Mouse (Mus musculus): Measurements from ENCODE around the gene Rmdn3. TPM values are rescaled to one million over a fixed set of nuclear protein-coding genes. Genes with fewer than 3 reads are reported as not detected.

Rmdn3 gene
- polyA plus RNA-seq (2016; fragmentation: Nextera tagmentation; extraction: Ambion mirVana), result 43.1 TPM in 2 replicates

- WGBS, result under 1% methylated on average over 57 of the region's 57 CpGs
Measured at GRCm38 (mm10) chr2:119156681-119157572, at the start of gene Rmdn3. TSS of gene Rmdn3 (minus strand) at chr2:119157034.

GRCm38 (mm10) chr2:119203871-119204460 is 47.1 kb upstream of the Rmdn3 start:
- Histone ChIP-seq H3K27ac (no peak overlapping the region), H3K4me2 (replicated peaks) (no peak overlapping the region), H3K9ac (no peak overlapping the region), H3K27me3 (replicated peaks) (no peaks in the 10 kb centered on the region), H3K9me3 (no peaks in the 10 kb centered on the region), H3K4me3 (no peak overlapping the region), H3K4me1 (peaks cover 12% of the 10 kb centered on the region), H3K36me3 (no peaks in the 10 kb centered on the region)
- ATAC-seq (ENCODE audit: low FRiP score, low read depth), result no peak
- 73% methylated on average over 4 of the region's 4 CpGs for WGBS

More at GRCm38 (mm10) chr2:119156681-119157572, at the start of gene Rmdn3:
- ATAC-seq (ENCODE audit: low FRiP score, low read depth), result peak; percentile 87
- Histone ChIP-seq H3K36me3 (peaks cover 21% of the 10 kb centered on the region), H3K9me3 (no peaks in the 10 kb centered on the region), H3K27me3 (replicated peaks) (no peaks in the 10 kb centered on the region), H3K27ac (no peak within 1 kb of the TSS), H3K4me1 (peaks cover 11% of the 10 kb centered on the region), H3K4me3 (peak within 1 kb of the TSS; percentile 98), H3K9ac (peak within 1 kb of the TSS; percentile 90), H3K4me2 (replicated peaks) (peak within 1 kb of the TSS; percentile 95)

GRCm38 (mm10) chr2:119202914-119203453 is 46.1 kb upstream of the Rmdn3 start:
- peaks cover 12% of the 10 kb centered on the region for H3K4me1 ChIP-seq
- WGBS, result 61% methylated on average over 5 of the region's 5 CpGs
- no peak overlapping the region for H3K4me2 ChIP-seq (replicated peaks)
- H3K9ac ChIP-seq, result no peak overlapping the region
- no peaks in the 10 kb centered on the region for H3K9me3 ChIP-seq
- no peaks in the 10 kb centered on the region for H3K36me3 ChIP-seq
- ATAC-seq (ENCODE audit: low FRiP score, low read depth), result no peak
- H3K4me3 ChIP-seq, result no peak overlapping the region
- no peaks in the 10 kb centered on the region for H3K27me3 ChIP-seq (replicated peaks)
- no peak overlapping the region for H3K27ac ChIP-seq

- Histone ChIP-seq H3K4me1 (peaks cover 5% of the 10 kb centered on the region; the same call in 1 of the 2 replicates), H3K27me3 (replicated peaks) (no peaks in the 10 kb centered on the region), H3K36me3 (no peaks in the 10 kb centered on the region), H3K9me3 (no peaks in the 10 kb centered on the region), H3K4me2 (replicated peaks) (no peak overlapping the region), H3K9ac (no peak overlapping the region), H3K4me3 (no peak overlapping the region), H3K27ac (no peak overlapping the region)
- no peak for ATAC-seq (ENCODE audit: low FRiP score, low read depth)
- WGBS, result 80% methylated on average over 3 of the region's 3 CpGs
Measured at GRCm38 (mm10) chr2:119198934-119199333, 42.1 kb upstream of the Rmdn3 start.

GRCm38 (mm10) chr2:119198049-119198448 is 41.2 kb upstream of the Rmdn3 start:
- no peaks in the 10 kb centered on the region for H3K36me3 ChIP-seq
- no peak overlapping the region for H3K27ac ChIP-seq
- no peaks in the 10 kb centered on the region for H3K4me1 ChIP-seq
- 64% methylated on average over 1 of the region's 1 CpGs for WGBS
- no peaks in the 10 kb centered on the region for H3K27me3 ChIP-seq (replicated peaks)
- H3K4me3 ChIP-seq, result no peak overlapping the region
- no peak overlapping the region for H3K4me2 ChIP-seq (replicated peaks)
- no peaks in the 10 kb centered on the region for H3K9me3 ChIP-seq
- H3K9ac ChIP-seq, result no peak overlapping the region
- ATAC-seq (ENCODE audit: low FRiP score, low read depth), result no peak

GRCm38 (mm10) chr2:119197493-119197892 is 40.7 kb upstream of the Rmdn3 start:
- Histone ChIP-seq H3K4me3 (no peak overlapping the region), H3K4me2 (replicated peaks) (no peak overlapping the region), H3K9ac (no peak overlapping the region), H3K4me1 (no peaks in the 10 kb centered on the region), H3K27me3 (replicated peaks) (no peaks in the 10 kb centered on the region), H3K27ac (no peak overlapping the region), H3K9me3 (no peaks in the 10 kb centered on the region), H3K36me3 (no peaks in the 10 kb centered on the region)
- no peak for ATAC-seq (ENCODE audit: low FRiP score, low read depth)
- 89% methylated on average over 1 of the region's 1 CpGs for WGBS

GRCm38 (mm10) chr2:119196316-119197108 is 39.7 kb upstream of the Rmdn3 start:
- no peak overlapping the region for H3K9ac ChIP-seq
- WGBS, result 38% methylated on average over 4 of the region's 4 CpGs
- H3K4me3 ChIP-seq, result no peak overlapping the region
- H3K4me1 ChIP-seq, result no peaks in the 10 kb centered on the region
- H3K36me3 ChIP-seq, result no peaks in the 10 kb centered on the region
- H3K4me2 ChIP-seq (replicated peaks), result no peak overlapping the region
- no peaks in the 10 kb centered on the region for H3K9me3 ChIP-seq
- ATAC-seq (ENCODE audit: low FRiP score, low read depth), result no peak
- H3K27me3 ChIP-seq (replicated peaks), result no peaks in the 10 kb centered on the region
- H3K27ac ChIP-seq, result no peak overlapping the region

GRCm38 (mm10) chr2:119194140-119194539 is 37.3 kb upstream of the Rmdn3 start:
- Histone ChIP-seq H3K4me1 (peaks cover 3% of the 10 kb centered on the region; the same call in 1 of the 2 replicates), H3K36me3 (no peaks in the 10 kb centered on the region), H3K4me3 (no peak overlapping the region), H3K27me3 (replicated peaks) (no peaks in the 10 kb centered on the region), H3K9ac (no peak overlapping the region), H3K9me3 (no peaks in the 10 kb centered on the region), H3K4me2 (replicated peaks) (no peak overlapping the region), H3K27ac (no peak overlapping the region)
- no peak for ATAC-seq (ENCODE audit: low FRiP score, low read depth)
- 92% methylated on average over 5 of the region's 5 CpGs for WGBS

GRCm38 (mm10) chr2:119190969-119191368 is 34.1 kb upstream of the Rmdn3 start:
- H3K27ac ChIP-seq, result no peak overlapping the region
- no peak for ATAC-seq (ENCODE audit: low FRiP score, low read depth)

GRCm38 (mm10) chr2:119189029-119189710 is 32.3 kb upstream of the Rmdn3 start:
- Histone ChIP-seq H3K9ac (no peak overlapping the region), H3K36me3 (peaks cover 10% of the 10 kb centered on the region), H3K4me2 (replicated peaks) (peak overlapping the region; percentile 62), H3K4me1 (peaks cover 4% of the 10 kb centered on the region; the same call in 1 of the 2 replicates), H3K4me3 (0 out of 2 replicates have a peak overlapping the region, but pooled peaks have one; percentile 9), H3K9me3 (no peaks in the 10 kb centered on the region), H3K27me3 (replicated peaks) (no peaks in the 10 kb centered on the region), H3K27ac (no peak overlapping the region)
- WGBS, result 7% methylated on average over 15 of the region's 15 CpGs
- ATAC-seq (ENCODE audit: low FRiP score, low read depth), result peak; percentile 86

More at GRCm38 (mm10) chr2:119190969-119191368, 34.1 kb upstream of the Rmdn3 start:
- Histone ChIP-seq H3K4me1 (peaks cover 4% of the 10 kb centered on the region; the same call in 1 of the 2 replicates), H3K9me3 (no peaks in the 10 kb centered on the region), H3K9ac (no peak overlapping the region), H3K27me3 (replicated peaks) (no peaks in the 10 kb centered on the region), H3K4me3 (no peak overlapping the region), H3K36me3 (no peaks in the 10 kb centered on the region), H3K4me2 (replicated peaks) (no peak overlapping the region)
- WGBS, result 89% methylated on average over 5 of the region's 5 CpGs

GRCm38 (mm10) chr2:119182914-119183313 is 26.1 kb upstream of the Rmdn3 start:
- peaks cover 55% of the 10 kb centered on the region for H3K36me3 ChIP-seq
- H3K27ac ChIP-seq, result no peak overlapping the region
- H3K9me3 ChIP-seq, result no peaks in the 10 kb centered on the region
- H3K27me3 ChIP-seq (replicated peaks), result no peaks in the 10 kb centered on the region
- no peak overlapping the region for H3K4me3 ChIP-seq
- no peaks in the 10 kb centered on the region for H3K4me1 ChIP-seq
- no peak overlapping the region for H3K9ac ChIP-seq
- H3K4me2 ChIP-seq (replicated peaks), result no peak overlapping the region
- WGBS, result 73% methylated on average over 7 of the region's 7 CpGs
- no peak for ATAC-seq (ENCODE audit: low FRiP score, low read depth)

Measured in neural tube, embryonic 12.5 days (tissue).